Mouse (Mus musculus) layer of hippocampus, adult 2 months (tissue): ENCODE results near the gene Znhit3. TPM values are rescaled to one million over a fixed set of nuclear protein-coding genes. Genes with fewer than 3 reads are reported as not detected.

Experiments
- DNase-seq, 2 experiments: peaks; one replicate each; pipeline ENCODE4 v3.0.0; 2022; ENCODE audit warnings: low spot score in 2 of 2
- H3K27ac ChIP-seq: fragments of 200-600 bp; 2 replicates; pipeline ENCODE4 v1.8.1; 2022
- H3K4me3 ChIP-seq: fragments of 200-600 bp; 2 replicates; pipeline ENCODE4 v1.8.1; 2022; ENCODE audit warnings: mild to moderate bottlenecking
- CTCF ChIP-seq: fragments of 200-600 bp; conservative IDR thresholded peaks from 2 replicates; pipeline ENCODE4 v1.8.1; 2022; ENCODE audit warnings: antibody characterized with exemption, mild to moderate bottlenecking, moderate library complexity
- total RNA-seq, 2 experiments: library from RNA; stranded (reverse); gene quantifications; 2 replicates each; pipeline ENCODE4 v1.2.3; 2021

Znhit3 gene
- total RNA-seq, 2 experiments from 2014 or later, result 30.7 to 32.1 TPM

DNA sequence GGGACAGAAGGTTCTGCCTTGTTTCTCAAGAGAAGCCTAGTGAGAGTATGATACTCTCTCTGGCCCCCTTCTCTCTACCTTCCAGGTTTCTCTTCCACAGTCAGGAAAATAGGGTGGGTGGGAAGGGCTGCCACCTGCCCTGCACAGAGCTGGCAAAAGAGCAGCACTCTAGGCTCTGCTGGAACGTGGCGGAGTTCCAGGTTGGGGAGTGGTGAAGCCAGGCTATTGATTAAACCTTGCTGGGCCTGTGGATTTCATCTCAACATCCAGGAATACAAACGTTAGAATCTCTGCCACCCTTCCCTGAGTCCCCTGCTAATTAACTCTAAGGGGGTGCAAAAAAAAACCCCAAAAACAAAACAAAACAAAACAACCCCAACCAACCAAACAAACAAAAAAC is 32.4 kb upstream of the Znhit3 start:
- TF ChIP-seq CTCF, result no peak
- Histone ChIP-seq H3K4me3 (no peak overlapping the region), H3K27ac (0 out of 2 replicates have a peak overlapping the region, but pooled peaks have one; percentile 36)
- no peak for DNase-seq

DNA sequence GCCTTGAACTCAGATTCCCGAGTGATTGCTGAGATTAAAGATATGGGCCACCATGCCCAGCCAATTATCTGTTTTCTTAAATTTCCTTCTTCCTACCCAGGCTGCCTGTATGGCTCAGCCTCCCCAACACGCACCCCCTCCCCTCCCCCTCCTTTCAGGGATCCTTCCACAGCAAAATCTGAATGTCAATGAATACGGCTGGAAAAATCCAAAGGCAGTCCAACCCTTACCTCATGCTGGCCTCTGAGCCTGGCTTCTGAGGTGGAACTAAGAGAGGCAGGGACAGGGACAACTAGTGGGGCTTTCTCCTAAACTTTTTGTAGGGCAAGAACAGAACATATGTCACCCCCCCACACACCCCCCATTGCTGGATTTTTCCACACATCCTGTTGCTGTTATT is 31.9 kb upstream of the Znhit3 start:
- DNase-seq, result no peak
- TF ChIP-seq CTCF, result no peak
- H3K27ac ChIP-seq, result no peak overlapping the region; the same call in 1 of the 2 replicates
- H3K4me3 ChIP-seq, result no peak overlapping the region

DNA sequence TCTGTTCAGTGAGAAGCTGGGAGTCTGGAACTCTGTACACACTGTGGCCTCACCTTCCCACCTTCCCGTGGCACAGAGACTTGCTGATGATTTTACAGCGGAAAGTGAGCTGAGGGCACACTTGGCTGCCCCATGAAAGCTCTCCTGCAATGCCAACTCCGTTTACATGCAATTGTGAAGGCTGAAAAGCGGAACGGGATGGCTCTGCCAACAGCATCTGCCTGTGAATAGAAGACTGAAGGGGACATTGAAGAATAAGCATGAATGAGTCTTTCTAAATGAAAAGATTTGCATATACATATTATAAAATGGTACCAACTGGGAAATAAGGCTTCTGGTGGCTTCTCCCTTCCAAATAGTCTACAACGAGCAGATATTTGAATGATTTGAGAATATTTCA is 31.0 kb upstream of the Znhit3 start:
- H3K4me3 ChIP-seq, result no peak overlapping the region
- DNase-seq, result no peak
- no peak for TF ChIP-seq CTCF
- peak overlapping the region; percentile 46 for H3K27ac ChIP-seq

DNA sequence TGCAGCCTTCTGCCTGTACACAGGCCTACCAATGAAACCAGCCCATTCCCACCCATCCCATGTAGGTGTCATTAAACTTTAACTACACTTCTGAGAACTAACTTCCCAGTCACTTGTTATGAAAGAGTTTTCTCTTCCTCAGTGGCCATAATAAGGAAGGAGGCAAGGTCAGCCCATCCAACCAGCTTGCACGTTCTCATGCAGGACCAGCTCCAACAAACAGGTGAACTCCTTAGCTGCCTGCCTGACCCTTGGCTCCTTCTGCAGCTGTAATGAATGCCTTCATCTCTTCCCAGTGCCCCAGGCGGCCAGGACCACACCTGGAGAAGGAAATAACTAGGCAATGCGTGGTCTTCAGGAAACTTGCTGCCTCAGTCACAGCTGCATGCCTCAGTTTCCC is 29.7 kb upstream of the Znhit3 start:
- DNase-seq, result no peak
- no peak overlapping the region for H3K27ac ChIP-seq
- TF ChIP-seq CTCF, result no peak
- H3K4me3 ChIP-seq, result no peak overlapping the region

DNA sequence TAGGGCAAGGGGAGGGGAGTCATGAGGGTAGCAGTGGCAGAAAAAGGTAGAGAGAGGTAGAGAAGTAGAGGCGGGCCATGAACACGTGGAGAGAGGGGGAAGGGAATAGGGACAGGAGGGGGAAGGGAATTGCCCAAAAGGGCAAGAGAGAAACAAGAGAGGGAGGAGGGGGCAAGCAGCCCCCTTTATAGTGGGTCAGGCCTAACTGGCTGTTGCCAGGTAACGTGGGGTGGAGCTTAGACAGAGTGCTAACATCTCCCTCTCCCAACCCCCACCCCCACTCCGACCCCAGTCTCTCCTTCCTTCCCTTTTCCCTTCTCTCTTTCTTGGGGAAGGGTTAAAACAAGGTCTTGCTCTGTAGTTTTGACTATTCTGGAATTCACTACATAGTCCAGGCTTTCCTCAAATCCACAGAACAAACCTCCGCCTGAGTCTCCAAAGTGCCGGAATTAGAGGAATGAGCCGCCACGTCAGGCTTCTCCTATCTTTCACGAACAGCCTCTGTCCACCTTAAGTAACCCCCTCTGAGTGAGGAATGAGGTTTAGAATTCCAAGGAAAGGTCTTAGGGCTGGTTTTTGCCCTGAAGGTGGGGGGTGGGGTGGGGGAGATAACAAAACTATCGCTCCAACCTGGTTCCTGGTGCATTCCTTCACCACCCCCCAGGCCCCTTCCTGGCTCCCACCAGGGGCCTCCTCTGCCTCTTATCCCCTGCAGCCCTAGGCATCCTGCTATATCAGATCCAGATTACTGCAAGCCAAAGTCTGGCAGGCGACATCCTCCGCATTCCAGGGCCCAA is 28.7 kb upstream of the Znhit3 start:
- no peak overlapping the region for H3K27ac ChIP-seq
- DNase-seq, result no peak
- TF ChIP-seq CTCF, result no peak
- no peak overlapping the region for H3K4me3 ChIP-seq

DNA sequence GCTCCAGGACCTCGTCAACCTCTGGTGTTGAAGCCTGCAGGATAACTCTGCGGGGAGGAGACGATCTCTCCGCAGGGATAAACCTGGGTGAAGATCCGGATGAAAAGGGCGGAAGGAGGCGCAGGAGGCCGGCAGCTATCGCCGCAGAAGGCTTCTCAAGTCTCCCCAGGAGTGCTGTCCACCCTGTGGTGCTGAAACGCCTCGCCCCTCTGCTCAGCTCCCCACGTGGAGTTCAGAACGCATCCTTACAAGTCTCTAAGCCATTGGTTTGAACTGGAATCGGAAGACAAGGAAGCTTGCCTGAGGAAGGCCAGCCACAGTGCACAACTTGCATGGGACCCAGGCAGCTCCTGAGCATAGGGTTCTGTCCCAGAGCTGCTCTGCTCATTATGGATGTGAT is 27.8 kb upstream of the Znhit3 start:
- TF ChIP-seq CTCF, result 0 out of 2 replicates have a peak, but pooled peaks have one; percentile 7
- no peak for DNase-seq
- H3K4me3 ChIP-seq, result no peak overlapping the region
- H3K27ac ChIP-seq, result 0 out of 2 replicates have a peak overlapping the region, but pooled peaks have one; percentile 32

DNA sequence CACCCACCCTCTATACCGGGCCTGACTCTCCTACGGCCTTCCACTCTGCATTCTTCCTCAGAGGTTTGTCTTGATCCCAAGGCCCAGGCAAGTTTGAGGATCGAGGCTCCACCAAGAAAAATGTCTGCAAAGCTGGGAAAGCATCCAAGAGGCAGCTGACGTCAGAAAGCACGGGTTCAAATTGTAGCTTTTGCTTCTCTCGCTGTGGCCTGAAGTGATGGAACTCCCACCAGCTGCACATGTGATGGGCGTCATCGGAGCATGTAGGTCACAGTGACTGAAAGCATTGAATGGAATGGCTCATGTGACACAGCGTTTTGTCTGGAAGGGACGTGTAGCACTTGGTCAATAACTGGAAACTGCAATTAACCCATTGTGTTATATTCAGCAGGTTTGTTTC is 24.0 kb upstream of the Znhit3 start:
- no peak for DNase-seq
- no peak for TF ChIP-seq CTCF
- H3K4me3 ChIP-seq, result no peak overlapping the region
- peak overlapping the region; percentile 92 for H3K27ac ChIP-seq

DNA sequence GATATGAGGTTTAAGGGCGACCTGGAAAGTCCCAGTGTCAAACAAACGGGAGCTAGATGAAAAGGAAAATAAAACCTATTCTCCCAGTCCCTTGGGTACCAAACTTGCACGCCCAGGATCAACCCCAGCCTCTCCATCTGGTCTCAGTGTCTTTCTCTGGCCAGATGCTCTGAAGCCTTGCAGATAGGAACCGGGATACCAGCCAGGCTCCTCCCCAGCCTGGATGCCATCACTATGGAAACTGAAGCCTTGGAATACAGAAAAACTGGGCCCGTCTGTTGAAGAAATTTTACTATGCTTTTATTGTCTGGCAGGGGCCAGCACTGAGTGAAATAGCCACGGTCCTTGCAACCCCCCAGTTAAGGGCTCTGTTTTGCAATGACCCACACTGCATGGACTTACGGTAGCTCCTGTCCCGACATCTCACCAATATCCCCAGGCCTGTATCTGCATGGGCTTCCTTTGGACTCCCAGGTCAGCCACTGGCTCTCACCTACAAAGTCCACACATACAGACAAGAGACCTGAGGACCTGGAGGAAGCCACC is 23.4 kb upstream of the Znhit3 start:
- TF ChIP-seq CTCF, result peak; percentile 43
- peak; percentile 72 to 84 for DNase-seq
- Histone ChIP-seq H3K27ac (peak overlapping the region; percentile 92), H3K4me3 (no peak overlapping the region)

DNA sequence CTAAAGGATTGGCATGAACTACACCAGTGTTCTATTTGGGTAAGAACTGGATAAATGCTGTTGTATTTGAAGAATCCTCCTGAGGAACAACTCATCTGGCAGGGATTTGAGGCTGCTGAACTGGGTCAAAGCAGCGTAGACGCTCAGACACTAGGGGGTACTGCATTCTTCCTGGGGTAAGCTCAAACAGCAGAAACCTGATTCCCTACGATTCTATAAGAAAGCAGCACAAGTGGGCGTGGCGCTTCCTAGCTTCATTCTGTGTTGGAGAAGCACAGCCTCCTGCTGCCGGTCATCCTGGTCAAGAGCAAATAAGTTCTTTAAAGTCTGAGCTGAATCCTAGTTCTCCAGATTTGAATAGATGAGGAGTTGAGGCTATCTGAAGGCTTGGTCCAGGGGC is 16.1 kb upstream of the Znhit3 start:
- H3K4me3 ChIP-seq, result no peak overlapping the region
- peak; percentile 31 for TF ChIP-seq CTCF
- H3K27ac ChIP-seq, result no peak overlapping the region
- no peak for DNase-seq

DNA sequence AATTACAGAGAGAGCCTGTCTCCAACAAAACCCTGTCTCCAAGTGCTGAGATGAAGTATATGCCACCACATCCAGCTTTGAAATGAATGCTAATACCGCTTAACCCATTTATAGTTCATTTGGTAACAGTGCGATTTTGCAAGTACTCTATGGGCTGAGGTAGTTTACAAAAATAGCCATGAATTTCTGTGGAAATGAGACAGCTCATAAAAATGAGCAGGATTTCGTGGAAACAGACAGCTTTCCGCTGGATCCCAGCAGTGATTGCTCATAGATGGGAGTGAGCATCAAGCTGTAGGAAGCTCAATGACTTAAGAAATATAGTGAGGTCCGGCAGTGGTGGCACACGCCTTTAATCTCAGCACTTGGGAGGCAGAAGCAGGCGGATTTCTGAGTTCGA is 4.8 kb upstream of the Znhit3 start:
- Histone ChIP-seq H3K4me3 (no peak overlapping the region), H3K27ac (peak overlapping the region; percentile 48; the same call in 1 of the 2 replicates)
- peak in 1 of 2 experiments; percentile 42 for DNase-seq
- TF ChIP-seq CTCF, result no peak

DNA sequence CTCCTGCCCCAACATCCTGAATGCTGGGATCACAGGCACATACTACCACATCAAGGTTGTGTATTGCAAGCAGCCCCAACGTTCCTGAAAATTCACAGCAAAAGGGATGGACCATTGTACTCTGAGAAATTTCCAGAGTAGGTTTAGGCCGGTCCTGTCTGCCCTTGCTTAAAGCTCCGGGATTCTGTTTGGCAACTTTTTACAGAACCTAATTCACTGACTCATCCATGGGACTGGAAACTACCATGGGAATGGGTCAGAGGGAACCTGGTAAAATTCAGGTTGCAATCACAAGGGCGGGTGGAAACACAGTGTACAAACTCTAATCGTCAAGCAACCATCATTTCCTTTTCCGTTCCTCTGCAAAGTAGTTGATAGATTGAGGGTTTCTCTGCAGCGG is 3.8 kb upstream of the Znhit3 start:
- no peak overlapping the region for H3K4me3 ChIP-seq
- H3K27ac ChIP-seq, result no peak overlapping the region
- DNase-seq, result no peak
- TF ChIP-seq CTCF, result no peak

DNA sequence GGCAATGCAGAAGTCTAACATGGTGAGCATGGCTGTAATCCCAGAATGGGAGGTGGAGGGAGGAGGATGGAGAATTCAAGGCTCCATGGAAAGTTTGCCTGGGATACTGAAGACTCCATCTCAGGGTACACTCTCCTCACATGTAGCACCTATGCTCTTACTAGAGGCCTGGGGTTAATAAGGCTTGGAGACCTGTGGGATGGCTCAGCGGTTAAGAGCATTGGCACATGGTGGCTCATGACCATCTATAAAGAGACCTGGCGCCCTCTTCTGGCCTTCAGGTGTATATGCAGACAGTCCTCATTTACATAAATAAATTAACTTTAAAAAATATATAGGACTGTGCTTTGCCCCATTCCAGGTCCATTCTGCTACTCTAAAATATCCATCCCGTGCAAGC is 3.1 kb upstream of the Znhit3 start:
- no peak for DNase-seq
- no peak overlapping the region for H3K4me3 ChIP-seq
- peak; percentile 78 for TF ChIP-seq CTCF
- H3K27ac ChIP-seq, result no peak overlapping the region

DNA sequence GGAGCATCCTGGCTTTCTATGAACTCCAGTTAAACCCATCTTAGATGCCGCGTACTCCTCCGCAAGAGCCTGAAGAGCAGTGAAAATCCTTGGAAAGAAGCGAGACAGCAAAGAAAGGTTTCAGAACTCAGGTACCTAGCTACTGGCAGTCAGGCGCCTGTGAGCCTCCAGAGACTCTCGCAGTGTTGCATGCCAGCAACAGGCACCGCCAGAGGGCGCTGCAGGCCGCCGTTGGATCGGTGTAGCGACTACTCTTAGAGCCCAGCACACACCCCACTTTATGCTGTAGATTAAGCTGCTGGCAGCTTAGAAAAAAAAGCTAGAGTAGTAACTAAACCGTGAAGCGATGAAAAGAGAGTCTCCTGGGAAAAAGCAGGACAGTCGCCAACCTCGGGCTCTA is 2.3 kb upstream of the Znhit3 start:
- peak; percentile 100 for TF ChIP-seq CTCF
- Histone ChIP-seq H3K27ac (no peak overlapping the region), H3K4me3 (peak overlapping the region; percentile 14; the same call in 1 of the 2 replicates)
- peak; percentile 72 to 94 for DNase-seq
